Mouse (Mus musculus): Measurements from ENCODE around the gene Erbin.

Gene Erbin

GRCm38 (mm10) chr13:103912351-103912750 lies 8.0 kb downstream of the Erbin start:
- DNase-seq (ENCODE audit: low read depth, low spot score) = no peak

GRCm38 (mm10) chr13:103910598-103910997 lies 9.7 kb downstream of the Erbin start:
- DNase-seq (ENCODE audit: low read depth, low spot score) = no peak

GRCm38 (mm10) chr13:103909894-103910293 lies 10.4 kb downstream of the Erbin start:
- DNase-seq (ENCODE audit: low read depth, low spot score) = no peak

- DNase-seq (ENCODE audit: low read depth, low spot score) = peak; percentile 20
Measured at GRCm38 (mm10) chr13:103900015-103900414, 20.3 kb downstream of the Erbin start.

GRCm38 (mm10) chr13:103897606-103898005 lies 22.7 kb downstream of the Erbin start:
- no peak for DNase-seq (ENCODE audit: low read depth, low spot score)

- no peak for DNase-seq (ENCODE audit: low read depth, low spot score)
Measured at GRCm38 (mm10) chr13:103893065-103893464, 27.2 kb downstream of the Erbin start.

GRCm38 (mm10) chr13:103890038-103890437 lies 30.3 kb downstream of the Erbin start:
- DNase-seq (ENCODE audit: low read depth, low spot score) = peak; percentile 20

- DNase-seq (ENCODE audit: low read depth, low spot score) = no peak
Measured at GRCm38 (mm10) chr13:103886503-103886902, 33.8 kb downstream of the Erbin start.

- DNase-seq (ENCODE audit: low read depth, low spot score) = no peak
Measured at GRCm38 (mm10) chr13:103881200-103881599, 39.1 kb downstream of the Erbin start.

- no peak for DNase-seq (ENCODE audit: low read depth, low spot score)
Measured at GRCm38 (mm10) chr13:103876743-103877142, 43.6 kb downstream of the Erbin start.

GRCm38 (mm10) chr13:103875823-103876514 lies 44.3 kb downstream of the Erbin start:
- no peak for DNase-seq (ENCODE audit: low read depth, low spot score)

- DNase-seq (ENCODE audit: low read depth, low spot score) = peak; percentile 8
Measured at GRCm38 (mm10) chr13:103870786-103871185, 49.5 kb downstream of the Erbin start.

GRCm38 (mm10) chr13:103870117-103870516 lies 50.2 kb downstream of the Erbin start:
- no peak for DNase-seq (ENCODE audit: low read depth, low spot score)

GRCm38 (mm10) chr13:103868875-103869274 lies 51.4 kb downstream of the Erbin start:
- DNase-seq (ENCODE audit: low read depth, low spot score) = no peak

- DNase-seq (ENCODE audit: low read depth, low spot score) = no peak
Measured at GRCm38 (mm10) chr13:103862041-103862440, 58.3 kb downstream of the Erbin start.

- DNase-seq (ENCODE audit: low read depth, low spot score) = no peak
Measured at GRCm38 (mm10) chr13:103859041-103859440, 61.3 kb downstream of the Erbin start.

GRCm38 (mm10) chr13:103847614-103848013 lies 72.7 kb downstream of the Erbin start:
- DNase-seq (ENCODE audit: low read depth, low spot score) = no peak

- no peak for DNase-seq (ENCODE audit: low read depth, low spot score)
Measured at GRCm38 (mm10) chr13:103841287-103842201, 78.8 kb downstream of the Erbin start.

GRCm38 (mm10) chr13:103838619-103839018 lies 81.7 kb downstream of the Erbin start:
- peak; percentile 47 for DNase-seq (ENCODE audit: low read depth, low spot score)

GRCm38 (mm10) chr13:103829623-103830135 lies 90.6 kb downstream of the Erbin start:
- no peak for DNase-seq (ENCODE audit: low read depth, low spot score)

- no peak for DNase-seq (ENCODE audit: low read depth, low spot score)
Measured at GRCm38 (mm10) chr13:103822270-103822669, 98.0 kb downstream of the Erbin start.

- DNase-seq (ENCODE audit: low read depth, low spot score) = no peak
Measured at GRCm38 (mm10) chr13:103819377-103819776, 100.9 kb downstream of the Erbin start.
